Mouse (Mus musculus) forebrain, embryonic 10.5 days (tissue): ENCODE results near the gene Bub1b. TPM values are rescaled to one million over a fixed set of nuclear protein-coding genes. Genes with fewer than 3 reads are reported as not detected.
"Not testable (repeated sequence)": the region's sequence is repeated elsewhere in the genome, so short reads cannot be mapped to it uniquely, and the experiment has no call there.

Source experiments
- DNase-seq: peaks from one replicate; pipeline ENCODE4 v3.0.0-alpha.2; 2017; ENCODE audit warnings: low spot score; ENCODE audit errors: extremely low spot score
- H3K27ac ChIP-seq: fragments of 300-500 bp; sonication (generic); 2 replicates; pipeline ENCODE4 v1.5.1; 2016; ENCODE audit warnings: mild to moderate bottlenecking
- H3K27me3 ChIP-seq: fragments of 300-500 bp; sonication (generic); 2 replicates; pipeline ENCODE4 v1.6.1; 2016; ENCODE audit warnings: mild to moderate bottlenecking; ENCODE audit not compliant: poor library complexity, severe bottlenecking
- H3K36me3 ChIP-seq: fragments of 300-500 bp; sonication (generic); replicated peaks from 2 replicates; pipeline ENCODE4 v1.6.1; 2016; ENCODE audit warnings: mild to moderate bottlenecking, moderate library complexity
- H3K4me1 ChIP-seq: fragments of 300-500 bp; sonication (generic); 2 replicates; pipeline ENCODE4 v1.6.1; 2016
- H3K4me3 ChIP-seq: fragments of 300-500 bp; sonication (generic); 2 replicates; pipeline ENCODE4 v1.5.1; 2016; ENCODE audit warnings: mild to moderate bottlenecking, moderate library complexity
- H3K9me3 ChIP-seq: fragments of 300-500 bp; sonication (generic); 2 replicates; pipeline ENCODE4 v1.6.1; 2016; ENCODE audit warnings: mild to moderate bottlenecking, moderate library complexity
- WGBS: fragments of 180-500 bp; shearing (Covaris S2); methylation state at CpG from one replicate; pipeline ENCODE4 v1.1.7; 2016; 5-methylcytosine and 5-hydroxymethylcytosine counted together
- polyA plus RNA-seq: library from polyadenylated mRNA; unstranded; fragments of >200 nt; fragmentation: Nextera tagmentation; extraction: Ambion mirVana; gene quantifications from 2 replicates; pipeline ENCODE4 v1.2.1, GENCODE M21; 2016

Gene Bub1b
- polyA plus RNA-seq = 168 and 179 TPM in 2 replicates

- H3K36me3 ChIP-seq = peaks cover 34% of the 10 kb centered on the region
- H3K4me3 ChIP-seq = peak within 1 kb of the TSS; percentile 75
- no peaks in the 10 kb centered on the region for H3K27me3 ChIP-seq
- peak within 1 kb of the TSS; percentile 91 for H3K27ac ChIP-seq
- DNase-seq = peak; percentile 93
- H3K4me1 ChIP-seq = peaks cover 32% of the 10 kb centered on the region
- no peaks in the 10 kb centered on the region for H3K9me3 ChIP-seq
- WGBS = 6% methylated on average over 41 of the region's 41 CpGs
Observed at GRCm38 (mm10) chr2:118597673-118598568, at the start of gene Bub1b. Bub1b (plus strand) TSS chr2:118598211.

- H3K9me3 ChIP-seq = no peaks in the 10 kb centered on the region
- H3K27ac ChIP-seq = peak overlapping the region; percentile 94
- peaks cover 67% of the 10 kb centered on the region for H3K4me1 ChIP-seq
- peak overlapping the region; percentile 95 for H3K4me3 ChIP-seq
- H3K27me3 ChIP-seq = peaks cover 40% of the 10 kb centered on the region
- no peaks in the 10 kb centered on the region for H3K36me3 ChIP-seq
- DNase-seq = no peak
- under 1% methylated on average over 18 of the region's 18 CpGs for WGBS
Observed at GRCm38 (mm10) chr2:118548421-118549221, 49.4 kb upstream of the Bub1b start.

GRCm38 (mm10) chr2:118549507-118550473, 48.2 kb upstream of the Bub1b start, which contains the start of gene Bmf:
Bmf (minus strand) TSS chr2:118549687.
- Histone ChIP-seq H3K9me3 (no peaks in the 10 kb centered on the region), H3K4me3 (peak within 1 kb of the TSS; percentile 95), H3K4me1 (peaks cover 63% of the 10 kb centered on the region), H3K27me3 (peaks cover 35% of the 10 kb centered on the region), H3K36me3 (no peaks in the 10 kb centered on the region), H3K27ac (peak within 1 kb of the TSS; percentile 94)
- WGBS = 2% methylated on average over 45 of the region's 45 CpGs
- peak; percentile 98 for DNase-seq

- Histone ChIP-seq H3K4me1 (peaks cover 45% of the 10 kb centered on the region), H3K27ac (no peak overlapping the region), H3K27me3 (peaks cover 20% of the 10 kb centered on the region), H3K36me3 (no peaks in the 10 kb centered on the region), H3K9me3 (no peaks in the 10 kb centered on the region), H3K4me3 (no peak overlapping the region)
- WGBS = 59% methylated on average over 2 of the region's 2 CpGs
- DNase-seq = no peak
Observed at GRCm38 (mm10) chr2:118551606-118552005, 46.4 kb upstream of the Bub1b start.

- Histone ChIP-seq H3K4me1 (peaks cover 16% of the 10 kb centered on the region), H3K4me3 (peak overlapping the region; percentile 52), H3K27ac (peak overlapping the region; percentile 76)
- 68% methylated on average over 15 of the region's 17 CpGs for WGBS
- not testable (repeated sequence) for H3K27me3 ChIP-seq, H3K9me3 ChIP-seq, H3K36me3 ChIP-seq
- peak; percentile 29 for DNase-seq
Observed at GRCm38 (mm10) chr2:118554356-118554990, 43.5 kb upstream of the Bub1b start.

GRCm38 (mm10) chr2:118558426-118558825, 39.6 kb upstream of the Bub1b start:
- H3K27ac ChIP-seq = no peak overlapping the region

GRCm38 (mm10) chr2:118562015-118562414, 36.0 kb upstream of the Bub1b start:
- Histone ChIP-seq H3K9me3 (no peaks in the 10 kb centered on the region), H3K27me3 (no peaks in the 10 kb centered on the region), H3K36me3 (peaks cover 38% of the 10 kb centered on the region), H3K27ac (no peak overlapping the region), H3K4me3 (no peak overlapping the region), H3K4me1 (no peaks in the 10 kb centered on the region)
- WGBS = 82% methylated on average over 4 of the region's 4 CpGs
- no peak for DNase-seq

More at GRCm38 (mm10) chr2:118558426-118558825, 39.6 kb upstream of the Bub1b start:
- no peak for DNase-seq
- H3K27me3 ChIP-seq = no peaks in the 10 kb centered on the region
- H3K36me3 ChIP-seq = peaks cover 25% of the 10 kb centered on the region
- no peak overlapping the region for H3K4me3 ChIP-seq
- H3K9me3 ChIP-seq = no peaks in the 10 kb centered on the region
- 93% methylated on average over 3 of the region's 3 CpGs for WGBS
- H3K4me1 ChIP-seq = peaks cover 8% of the 10 kb centered on the region

- no peak for DNase-seq
- no peak overlapping the region for H3K4me3 ChIP-seq
- peaks cover 38% of the 10 kb centered on the region for H3K36me3 ChIP-seq
- H3K27ac ChIP-seq = no peak overlapping the region
- 91% methylated on average over 3 of the region's 3 CpGs for WGBS
- no peaks in the 10 kb centered on the region for H3K9me3 ChIP-seq
- no peaks in the 10 kb centered on the region for H3K27me3 ChIP-seq
- no peaks in the 10 kb centered on the region for H3K4me1 ChIP-seq
Observed at GRCm38 (mm10) chr2:118562431-118562830, 35.6 kb upstream of the Bub1b start.

GRCm38 (mm10) chr2:118567179-118567578, 30.8 kb upstream of the Bub1b start:
- H3K9me3 ChIP-seq = no peaks in the 10 kb centered on the region
- WGBS = 87% methylated on average over 8 of the region's 8 CpGs
- H3K27me3 ChIP-seq = no peaks in the 10 kb centered on the region

GRCm38 (mm10) chr2:118570939-118571338, 27.1 kb upstream of the Bub1b start:
- WGBS = 92% methylated on average over 2 of the region's 2 CpGs

More at GRCm38 (mm10) chr2:118567179-118567578, 30.8 kb upstream of the Bub1b start:
- DNase-seq = no peak
- Histone ChIP-seq H3K4me3 (no peak overlapping the region), H3K4me1 (0 out of 2 replicates have a peak, but pooled peaks cover 2% of the 10 kb centered on the region), H3K36me3 (peaks cover 15% of the 10 kb centered on the region), H3K27ac (no peak overlapping the region)

GRCm38 (mm10) chr2:118572183-118572836, 25.7 kb upstream of the Bub1b start:
- peak overlapping the region; percentile 51; the same call in 1 of the 2 replicates for H3K27ac ChIP-seq
- H3K4me1 ChIP-seq = 0 out of 2 replicates have a peak, but pooled peaks cover 8% of the 10 kb centered on the region
- H3K27me3 ChIP-seq = no peaks in the 10 kb centered on the region
- WGBS = 69% methylated on average over 9 of the region's 9 CpGs
- H3K36me3 ChIP-seq = no peaks in the 10 kb centered on the region
- no peaks in the 10 kb centered on the region for H3K9me3 ChIP-seq
- H3K4me3 ChIP-seq = no peak overlapping the region
- no peak for DNase-seq

More at GRCm38 (mm10) chr2:118570939-118571338, 27.1 kb upstream of the Bub1b start:
- Histone ChIP-seq H3K27ac (no peak overlapping the region), H3K9me3 (no peaks in the 10 kb centered on the region), H3K4me1 (0 out of 2 replicates have a peak, but pooled peaks cover 8% of the 10 kb centered on the region), H3K36me3 (no peaks in the 10 kb centered on the region), H3K27me3 (no peaks in the 10 kb centered on the region), H3K4me3 (no peak overlapping the region)
- DNase-seq = no peak
